Mouse (Mus musculus) embryonic facial prominence, embryonic 13.5 days (tissue): ENCODE results near the gene Adamtsl5. TPM values are rescaled to one million over a fixed set of nuclear protein-coding genes. Genes with fewer than 3 reads are reported as not detected.

Experiments used
- ATAC-seq: fragments of 200-750 bp; cut with Nextera tagmentation; 2 replicates; pipeline ENCODE4 v1.8.0; 2017; ENCODE audit warnings: low read depth; ENCODE audit not compliant: insufficient number of reproducible peaks, insufficient read depth, low FRiP score, low TSS enrichment
- H3K27ac ChIP-seq: fragments of 300-500 bp; sonication (generic); 2 replicates; pipeline ENCODE4 v1.5.1; 2015; ENCODE audit warnings: moderate library complexity, mild to moderate bottlenecking, inconsistent platforms
- H3K27me3 ChIP-seq: fragments of 300-500 bp; sonication (generic); 2 replicates; pipeline ENCODE4 v1.6.1; 2015; ENCODE audit warnings: mild to moderate bottlenecking, inconsistent platforms
- H3K36me3 ChIP-seq: fragments of 300-500 bp; sonication (generic); 2 replicates; pipeline ENCODE4 v1.6.1; 2015; ENCODE audit warnings: mild to moderate bottlenecking, inconsistent platforms
- H3K4me1 ChIP-seq: fragments of 300-500 bp; sonication (generic); 2 replicates; pipeline ENCODE4 v1.6.1; 2015; ENCODE audit warnings: inconsistent platforms
- H3K4me2 ChIP-seq: fragments of 300-500 bp; sonication (generic); 2 replicates; pipeline ENCODE4 v1.6.1; 2015; ENCODE audit warnings: moderate library complexity, mild to moderate bottlenecking, inconsistent platforms
- H3K4me3 ChIP-seq: fragments of 300-500 bp; sonication (generic); 2 replicates; pipeline ENCODE4 v1.5.1; 2015; ENCODE audit warnings: mild to moderate bottlenecking, inconsistent platforms
- H3K9ac ChIP-seq: fragments of 300-500 bp; sonication (generic); 2 replicates; pipeline ENCODE4 v1.6.1; 2015; ENCODE audit warnings: mild to moderate bottlenecking, inconsistent platforms
- H3K9me3 ChIP-seq: fragments of 300-500 bp; sonication (generic); 2 replicates; pipeline ENCODE4 v1.6.1; 2016; ENCODE audit warnings: inconsistent platforms
- WGBS: fragments of 180-500 bp; shearing (Covaris S2); methylation state at CpG from one replicate; pipeline ENCODE4 v1.1.7; 2015; ENCODE audit warnings: mixed read lengths; 5-methylcytosine and 5-hydroxymethylcytosine counted together
- polyA plus RNA-seq: library from polyadenylated mRNA; unstranded; fragments of >200 nt; fragmentation: Nextera tagmentation; extraction: Ambion mirVana; gene quantifications from 2 replicates; pipeline ENCODE4 v1.2.1, GENCODE M21; 2015

Adamtsl5 gene
- polyA plus RNA-seq, 1 experiment from 2014 or later: 3.2 TPM

DNA sequence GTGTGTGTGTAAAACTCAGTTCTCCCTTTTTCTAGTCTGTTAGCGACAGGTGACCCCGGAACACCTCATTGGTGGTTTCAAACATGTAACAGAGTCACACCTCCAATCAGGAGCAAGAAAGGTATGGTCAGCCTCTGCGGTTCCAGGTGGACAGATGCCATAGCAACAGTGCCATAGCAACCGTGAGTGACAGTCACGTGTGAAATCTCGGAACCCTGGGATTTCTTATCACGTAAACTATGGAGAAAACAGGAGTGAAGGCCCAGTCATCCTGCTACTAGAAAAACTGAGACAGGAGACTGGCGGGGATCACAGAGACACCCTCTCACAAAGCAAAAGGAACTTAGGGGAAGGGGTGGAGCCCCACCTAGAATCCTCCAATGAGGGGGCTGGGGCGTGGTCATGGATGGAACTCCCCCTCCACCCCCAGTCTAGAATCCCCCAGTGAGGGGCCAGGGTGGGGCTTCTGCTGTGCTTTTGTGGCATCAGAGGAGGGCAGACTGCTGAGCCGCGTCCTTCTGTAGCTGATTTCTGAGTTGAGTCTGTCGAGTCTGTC, 23.3 kb upstream of the Adamtsl5 start:
- 4% methylated on average over 12 of the region's 12 CpGs for WGBS
- peaks cover 4% of the 10 kb centered on the region; the same call in 1 of the 2 replicates for H3K9me3 ChIP-seq
- H3K4me3 ChIP-seq: peak overlapping the region; percentile 32
- peak overlapping the region; percentile 79 for H3K27ac ChIP-seq
- H3K36me3 ChIP-seq: no peaks in the 10 kb centered on the region
- no peaks in the 10 kb centered on the region; the same call in 1 of the 2 replicates for H3K27me3 ChIP-seq
- peak overlapping the region; percentile 34 for H3K4me2 ChIP-seq
- peak overlapping the region; percentile 49; the same call in 1 of the 2 replicates for H3K9ac ChIP-seq
- H3K4me1 ChIP-seq: peaks cover 12% of the 10 kb centered on the region
- ATAC-seq: peak; percentile 81

- H3K4me3 ChIP-seq: no peak overlapping the region
- 81% methylated on average over 21 of the region's 21 CpGs for WGBS
- no peak for ATAC-seq
- peaks cover 4% of the 10 kb centered on the region; the same call in 1 of the 2 replicates for H3K9me3 ChIP-seq
- H3K27me3 ChIP-seq: peaks cover 7% of the 10 kb centered on the region; the same call in 1 of the 2 replicates
- H3K36me3 ChIP-seq: no peaks in the 10 kb centered on the region
- H3K9ac ChIP-seq: no peak overlapping the region
- H3K4me2 ChIP-seq: no peak overlapping the region
- H3K27ac ChIP-seq: no peak overlapping the region
- peaks cover 12% of the 10 kb centered on the region for H3K4me1 ChIP-seq
These were observed 22.0 kb upstream of the Adamtsl5 start for GRCm38 (mm10) chr10:80369995-80370747.

DNA sequence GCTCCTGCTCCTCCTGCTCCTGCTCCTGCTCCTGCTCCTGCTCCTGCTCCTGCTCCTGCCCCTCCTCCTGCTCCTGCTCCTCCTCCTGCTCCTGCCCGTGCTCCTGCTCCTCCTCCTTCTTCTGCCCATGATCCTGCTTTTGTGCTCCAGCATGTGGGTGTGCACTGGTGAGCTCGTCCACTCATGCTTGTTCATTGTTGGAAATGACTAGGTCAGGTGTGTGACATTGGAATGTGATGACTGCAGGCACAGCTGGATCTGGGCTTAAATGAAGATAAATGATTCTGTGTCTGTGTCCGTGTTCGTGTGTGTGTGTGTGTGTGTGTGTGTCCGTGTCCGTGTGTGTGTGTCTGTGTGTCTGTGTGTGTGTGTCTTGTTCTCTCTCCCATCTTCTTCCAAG, 20.2 kb upstream of the Adamtsl5 start:
- H3K27me3 ChIP-seq: peaks cover 23% of the 10 kb centered on the region
- no peak overlapping the region for H3K4me3 ChIP-seq
- peaks cover 12% of the 10 kb centered on the region for H3K4me1 ChIP-seq
- no peak overlapping the region for H3K4me2 ChIP-seq
- ATAC-seq: no peak
- H3K36me3 ChIP-seq: no peaks in the 10 kb centered on the region
- WGBS: 85% methylated on average over 6 of the region's 6 CpGs
- no peak overlapping the region for H3K9ac ChIP-seq
- no peak overlapping the region for H3K27ac ChIP-seq
- peaks cover 4% of the 10 kb centered on the region; the same call in 1 of the 2 replicates for H3K9me3 ChIP-seq

GRCm38 (mm10) chr10:80367954-80368353, 19.7 kb upstream of the Adamtsl5 start:
- Histone ChIP-seq H3K9me3 (peaks cover 4% of the 10 kb centered on the region; the same call in 1 of the 2 replicates), H3K9ac (no peak overlapping the region), H3K4me1 (peaks cover 12% of the 10 kb centered on the region), H3K27ac (no peak overlapping the region), H3K27me3 (peaks cover 24% of the 10 kb centered on the region), H3K4me3 (no peak overlapping the region), H3K4me2 (no peak overlapping the region), H3K36me3 (no peaks in the 10 kb centered on the region)
- 65% methylated on average over 5 of the region's 5 CpGs for WGBS
- no peak for ATAC-seq

DNA sequence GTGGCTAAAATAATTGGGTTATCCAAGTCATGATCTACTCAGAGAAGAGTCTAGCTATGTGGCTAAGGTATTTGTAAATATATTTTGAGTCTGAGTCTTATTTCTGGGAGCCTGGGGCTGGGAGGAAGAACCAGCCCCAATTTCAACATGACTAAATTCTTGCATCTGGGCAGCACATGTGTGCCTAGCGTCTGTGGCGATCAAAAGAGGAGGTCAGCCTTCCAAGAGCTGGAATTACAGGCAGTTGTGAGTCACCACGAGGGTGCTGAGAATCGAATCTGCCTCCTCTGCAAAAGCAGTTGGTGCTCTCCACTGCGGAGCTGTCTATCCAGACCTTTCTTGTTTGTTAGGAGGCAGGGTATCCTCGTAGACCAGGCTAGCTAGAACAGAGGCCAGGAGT, 17.5 kb upstream of the Adamtsl5 start:
- H3K27ac ChIP-seq: no peak overlapping the region

GRCm38 (mm10) chr10:80363734-80364133, 15.5 kb upstream of the Adamtsl5 start:
- 0 out of 2 replicates have a peak overlapping the region, but pooled peaks have one; percentile 2 for H3K9ac ChIP-seq
- WGBS: 34% methylated on average over 6 of the region's 6 CpGs
- H3K4me1 ChIP-seq: no peaks in the 10 kb centered on the region
- H3K27me3 ChIP-seq: peaks cover 54% of the 10 kb centered on the region
- ATAC-seq: no peak
- H3K4me3 ChIP-seq: no peak overlapping the region
- H3K4me2 ChIP-seq: no peak overlapping the region
- peaks cover 4% of the 10 kb centered on the region; the same call in 1 of the 2 replicates for H3K9me3 ChIP-seq
- no peak overlapping the region for H3K27ac ChIP-seq
- no peaks in the 10 kb centered on the region for H3K36me3 ChIP-seq

More for the DNA sequence above, 17.5 kb upstream of the Adamtsl5 start:
- 55% methylated on average over 6 of the region's 6 CpGs for WGBS
- H3K27me3 ChIP-seq: peaks cover 34% of the 10 kb centered on the region
- no peak overlapping the region for H3K4me2 ChIP-seq
- H3K4me1 ChIP-seq: no peaks in the 10 kb centered on the region
- no peak overlapping the region for H3K4me3 ChIP-seq
- ATAC-seq: no peak
- peaks cover 4% of the 10 kb centered on the region; the same call in 1 of the 2 replicates for H3K9me3 ChIP-seq
- no peak overlapping the region for H3K9ac ChIP-seq
- H3K36me3 ChIP-seq: no peaks in the 10 kb centered on the region

DNA sequence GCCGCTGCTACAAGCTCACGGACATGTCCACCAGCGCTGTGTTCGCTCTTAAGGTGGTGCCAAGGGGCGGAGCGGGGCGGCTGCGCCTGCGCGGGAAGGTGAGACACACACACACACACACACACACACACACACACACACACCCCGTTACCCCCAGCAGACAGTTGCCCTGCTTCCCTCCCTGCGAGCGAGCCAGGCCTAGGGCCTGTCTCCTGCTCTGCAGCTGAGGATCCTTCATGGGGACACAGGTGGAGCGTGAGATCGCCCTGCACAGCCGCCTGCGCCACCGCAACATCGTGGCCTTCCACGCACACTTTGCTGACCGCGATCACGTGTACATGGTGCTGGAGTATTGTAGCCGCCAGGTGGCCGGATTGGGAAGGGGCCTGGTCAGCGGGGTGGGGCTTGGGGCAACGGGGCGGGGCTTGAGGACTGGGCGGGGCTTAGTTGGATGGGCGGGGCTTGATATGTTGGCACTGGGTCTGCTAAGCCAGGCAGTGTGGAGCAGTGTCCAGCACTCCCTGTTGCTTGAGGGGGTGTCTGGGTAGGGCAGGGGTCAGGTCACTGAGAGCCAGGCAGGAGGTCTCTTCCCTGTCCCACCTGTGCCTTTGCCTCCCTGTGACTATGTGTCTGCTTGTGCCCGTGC, 9.9 kb upstream of the Adamtsl5 start:
- H3K9me3 ChIP-seq: no peaks in the 10 kb centered on the region
- ATAC-seq: no peak
- peak overlapping the region; percentile 54 for H3K4me2 ChIP-seq
- H3K4me3 ChIP-seq: peak overlapping the region; percentile 29
- H3K9ac ChIP-seq: 0 out of 2 replicates have a peak overlapping the region, but pooled peaks have one; percentile 17
- peaks cover 30% of the 10 kb centered on the region for H3K4me1 ChIP-seq
- H3K27me3 ChIP-seq: peaks cover 87% of the 10 kb centered on the region
- 9% methylated on average over 31 of the region's 31 CpGs for WGBS
- H3K27ac ChIP-seq: no peak overlapping the region
- H3K36me3 ChIP-seq: no peaks in the 10 kb centered on the region

DNA sequence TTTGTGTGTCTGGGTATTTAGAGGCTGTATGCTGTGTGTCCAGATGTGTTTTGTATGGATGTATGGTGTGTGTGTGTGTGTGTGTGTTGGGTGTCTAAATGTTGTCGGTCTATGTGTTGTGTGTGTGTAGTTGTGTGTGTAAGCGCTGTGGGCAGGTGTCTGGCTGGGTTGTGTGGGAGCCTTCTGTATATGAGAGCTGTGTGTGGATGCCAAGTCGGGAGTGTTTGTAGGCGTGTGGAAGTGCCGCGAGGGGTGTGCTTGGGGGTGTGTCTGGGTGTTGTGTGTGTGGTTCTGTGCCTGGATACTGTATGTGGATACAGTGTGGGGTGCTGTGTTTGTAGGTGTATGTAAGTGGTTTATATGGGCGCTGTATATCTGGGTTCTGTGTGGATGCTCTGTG, 9.1 kb upstream of the Adamtsl5 start:
- Histone ChIP-seq H3K4me1 (peaks cover 30% of the 10 kb centered on the region), H3K4me3 (peak overlapping the region; percentile 45), H3K9ac (no peak overlapping the region), H3K27ac (no peak overlapping the region), H3K27me3 (peaks cover 87% of the 10 kb centered on the region), H3K4me2 (peak overlapping the region; percentile 73), H3K9me3 (no peaks in the 10 kb centered on the region), H3K36me3 (no peaks in the 10 kb centered on the region)
- WGBS: 33% methylated on average over 7 of the region's 7 CpGs
- no peak for ATAC-seq

DNA sequence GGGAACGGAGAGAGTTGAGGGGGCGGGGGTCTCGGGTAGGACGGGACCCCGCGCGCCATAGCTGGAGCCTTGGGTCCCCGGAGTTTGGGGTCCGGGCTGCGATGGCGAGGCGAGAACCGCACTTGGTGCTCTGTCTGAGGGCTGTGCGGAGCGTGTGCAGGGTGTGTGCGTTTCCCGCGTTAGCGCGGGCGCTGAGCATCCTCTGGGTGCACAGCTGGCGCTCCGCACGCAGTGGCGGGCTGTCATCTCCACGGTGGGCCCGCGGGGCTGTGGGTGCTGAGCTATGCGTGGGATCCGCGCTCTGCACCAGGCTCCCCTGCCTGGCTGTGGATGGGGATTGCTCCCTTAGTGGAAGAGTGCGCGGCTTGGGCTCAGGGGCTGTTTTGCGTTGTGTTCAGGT, 8.5 kb upstream of the Adamtsl5 start:
- no peak for ATAC-seq
- H3K9me3 ChIP-seq: no peaks in the 10 kb centered on the region
- 3% methylated on average over 34 of the region's 34 CpGs for WGBS
- no peaks in the 10 kb centered on the region for H3K36me3 ChIP-seq
- H3K9ac ChIP-seq: peak overlapping the region; percentile 44; the same call in 1 of the 2 replicates
- H3K4me1 ChIP-seq: peaks cover 30% of the 10 kb centered on the region
- H3K4me3 ChIP-seq: peak overlapping the region; percentile 45
- peak overlapping the region; percentile 73 for H3K4me2 ChIP-seq
- peaks cover 93% of the 10 kb centered on the region for H3K27me3 ChIP-seq
- no peak overlapping the region for H3K27ac ChIP-seq

DNA sequence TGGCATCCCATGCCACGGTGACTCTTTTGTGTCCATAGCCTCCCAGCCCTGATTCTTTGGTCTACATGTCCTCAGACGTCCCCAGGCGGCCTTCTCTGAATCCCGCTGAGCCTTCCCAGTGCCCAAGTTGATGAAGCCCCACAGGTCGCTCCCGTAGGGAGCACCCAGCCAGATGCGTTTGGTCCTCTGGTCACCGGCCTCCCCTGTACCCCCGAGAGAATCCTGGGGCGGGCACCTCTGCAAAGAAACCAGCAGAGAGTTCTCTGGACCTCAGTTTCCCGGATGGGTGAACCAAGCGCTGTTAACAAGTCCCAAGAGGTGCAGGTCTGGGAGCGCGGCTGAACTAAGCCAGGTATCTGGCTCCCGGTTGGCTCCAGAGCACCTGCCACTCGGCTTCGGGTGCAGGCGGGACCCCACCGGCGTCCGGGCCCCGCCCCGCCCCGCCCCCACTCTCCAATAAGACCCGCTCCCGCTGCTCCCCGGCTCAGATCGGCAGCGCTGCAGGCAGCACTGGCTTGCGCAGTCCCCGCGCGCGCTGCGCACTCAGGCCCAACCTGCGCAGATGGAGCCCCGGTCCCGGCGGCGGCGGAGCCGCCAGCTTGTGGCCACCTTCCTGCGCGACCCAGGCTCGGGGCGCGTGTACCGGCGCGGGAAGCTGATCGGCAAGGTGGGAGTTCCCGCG, 7.9 kb upstream of the Adamtsl5 start, which contains the start of gene Plk5:
Plk5 (plus strand) TSS at position 459 of the 682 bp plus-strand sequence.
- peak within 1 kb of the TSS; percentile 44; the same call in 1 of the 2 replicates for H3K9ac ChIP-seq
- 1% methylated on average over 51 of the region's 53 CpGs for WGBS
- no peak within 1 kb of the TSS for H3K27ac ChIP-seq
- ATAC-seq: no peak
- peaks cover 99% of the 10 kb centered on the region for H3K27me3 ChIP-seq
- H3K9me3 ChIP-seq: no peaks in the 10 kb centered on the region
- H3K36me3 ChIP-seq: no peaks in the 10 kb centered on the region
- H3K4me2 ChIP-seq: peak within 1 kb of the TSS; percentile 73
- H3K4me1 ChIP-seq: peaks cover 30% of the 10 kb centered on the region
- H3K4me3 ChIP-seq: peak within 1 kb of the TSS; percentile 45

DNA sequence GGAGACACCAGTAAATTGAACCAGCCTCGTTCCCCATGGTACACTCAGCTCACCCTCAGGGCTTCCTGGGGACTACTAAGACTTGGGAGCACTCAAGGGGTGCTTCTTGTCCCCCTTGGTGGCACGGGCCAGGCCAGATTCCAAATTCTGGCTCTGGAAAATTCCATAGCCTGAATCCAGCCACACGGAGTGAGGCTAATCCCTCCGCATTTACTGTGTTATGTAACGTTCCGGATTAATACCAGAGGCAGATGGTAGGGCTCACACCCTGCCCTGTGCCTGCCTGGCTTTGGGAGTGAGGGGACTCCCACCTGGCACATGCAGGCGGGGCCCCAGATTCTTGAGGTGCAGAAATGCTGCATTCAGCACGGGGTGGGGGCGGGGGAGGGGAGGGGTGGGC, 7.2 kb upstream of the Adamtsl5 start:
- Histone ChIP-seq H3K9ac (no peak overlapping the region), H3K9me3 (no peaks in the 10 kb centered on the region), H3K27ac (no peak overlapping the region), H3K36me3 (no peaks in the 10 kb centered on the region), H3K27me3 (peaks cover 100% of the 10 kb centered on the region), H3K4me1 (peaks cover 33% of the 10 kb centered on the region), H3K4me3 (no peak overlapping the region), H3K4me2 (no peak overlapping the region)
- WGBS: 9% methylated on average over 9 of the region's 9 CpGs
- no peak for ATAC-seq
